Mouse (Mus musculus): ENCODE measurements around the gene Itsn1.

DNA sequence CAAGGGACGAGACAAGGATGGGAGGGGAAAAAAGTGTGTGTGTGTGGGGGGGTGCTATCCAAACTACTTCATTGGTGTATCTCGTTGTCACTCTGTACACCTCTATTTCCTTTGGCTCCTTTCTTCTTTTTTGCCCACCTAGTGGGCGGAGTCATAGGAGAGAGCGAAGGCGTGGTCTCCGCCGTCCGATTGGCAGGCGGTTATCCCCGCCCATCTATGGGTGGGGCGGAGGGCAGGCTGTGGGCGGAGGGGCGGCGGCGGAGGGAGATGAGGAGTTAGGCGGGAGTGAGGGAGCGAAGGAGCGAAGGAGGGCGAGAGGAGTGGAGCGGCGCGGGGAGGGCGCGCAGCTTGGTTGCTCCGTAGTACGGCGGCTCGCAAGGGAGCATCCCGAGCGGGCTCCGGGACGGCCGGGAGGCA lies at the start of gene Itsn1:
- TF ChIP-seq CTCF (conservative IDR thresholded peaks at IDR 0.05; ENCODE audit: low read length) (no peak), NANOG (IDR thresholded peaks at IDR 0.05; ENCODE audit: borderline replicate concordance, low read length) (no peak), POU5F1 (IDR thresholded peaks at IDR 0.05; ENCODE audit: borderline replicate concordance, low read length) (no peak)

All from E14TG2a.4 (cell line).